Mouse (Mus musculus) thymus, adult 2 months (tissue): ENCODE data around the gene Slc35g1.

Experiments used
- CTCF ChIP-seq: fragments of 200-500 bp; IDR thresholded peaks from 2 replicates; pipeline ENCODE4 v1.5.1; 2012; ENCODE audit warnings: mild to moderate bottlenecking, control low read depth, low read length, moderate library complexity, borderline replicate concordance; ENCODE audit not compliant: control insufficient read depth, poor library complexity, insufficient read depth; ENCODE audit errors: extremely low read depth
- POLR2A ChIP-seq: fragments of 200-500 bp; IDR thresholded peaks from 2 replicates; pipeline ENCODE4 v1.6.1; 2012; ENCODE audit warnings: mild to moderate bottlenecking, low read length, control low read depth, moderate library complexity; ENCODE audit not compliant: control insufficient read depth, poor library complexity, insufficient read depth; ENCODE audit errors: extremely low read depth

DNA sequence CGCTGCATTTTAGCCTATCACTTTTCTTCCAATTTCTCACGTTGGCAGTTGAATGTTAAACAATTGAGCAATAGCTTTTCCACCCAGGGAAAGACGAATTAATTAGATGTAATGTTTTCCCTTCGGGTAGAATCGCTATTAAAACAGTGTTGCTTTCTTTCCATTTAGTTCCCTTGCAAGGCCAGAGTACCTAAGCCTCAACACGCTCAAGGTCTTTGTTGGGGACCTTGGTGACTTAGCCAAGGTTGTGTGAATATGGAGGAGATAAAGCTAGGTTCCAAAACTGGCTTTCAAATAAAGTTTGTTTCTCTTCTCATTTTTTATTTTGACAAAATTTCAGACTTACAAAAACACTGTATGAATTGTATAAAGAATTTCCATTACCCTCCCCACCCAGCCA is 27.1 kb downstream of the Slc35g1 start:
- TF ChIP-seq CTCF (no peak), POLR2A (no peak)
